Mouse (Mus musculus): ENCODE results near the gene Fam53a. TPM values are rescaled to one million over a fixed set of nuclear protein-coding genes. Genes with fewer than 3 reads are reported as not detected.

The Fam53a gene
- total and polyA plus RNA-seq, 3 experiments: 43.6 to 62.8 TPM; not detected in 1

GRCm38 (mm10) chr5:33651541-33651920, 22.1 kb upstream of the Fam53a start:
- DNase-seq (ENCODE audit: low read depth, low spot score): no peak
- H3K4me1 ChIP-seq (ENCODE audit: control insufficient read depth in 1 of 2, insufficient read depth in 2 of 2, low read length in 2 of 2): peaks cover 4 to 17% of the 10 kb centered on the region in 2 experiments
- H3K4me3 ChIP-seq (ENCODE audit: control insufficient read depth in 1 of 2, insufficient read depth in 1 of 2, low read depth in 2 of 2, low read length in 2 of 2): peak overlapping the region; percentile 40 to 79
- H3K36me3 ChIP-seq (ENCODE audit: control insufficient read depth in 1 of 2, insufficient read depth in 2 of 2, low read length in 2 of 2): peaks cover 17 to 48% of the 10 kb centered on the region in 2 experiments
- TF ChIP-seq SIN3A (IDR thresholded peaks at IDR 0.05; ENCODE audit: low read length): no peak
- TF ChIP-seq BHLHE40 (IDR thresholded peaks at IDR 0.05; ENCODE audit: borderline replicate concordance, low read depth, low read length): no peak
- no peak for TF ChIP-seq POLR2A (IDR thresholded peaks at IDR 0.05; ENCODE audit: control insufficient read depth in 1 of 2, insufficient read depth in 1 of 2, low read depth in 1 of 2, low read length in 2 of 2, poor library complexity in 1 of 2)
- TF ChIP-seq GABPA (IDR thresholded peaks at IDR 0.05; ENCODE audit: low read depth, low read length): no peak
- no peak for TF ChIP-seq USF1 (IDR thresholded peaks at IDR 0.05; ENCODE audit: low read depth, low read length)
- no peak for TF ChIP-seq TCF12 (IDR thresholded peaks at IDR 0.05; ENCODE audit: low read depth, low read length)
- no peak for TF ChIP-seq NELFE (IDR thresholded peaks at IDR 0.05; ENCODE audit: low read depth, low read length)
- no peak for TF ChIP-seq E2F4 (IDR thresholded peaks at IDR 0.05; ENCODE audit: borderline replicate concordance, low read depth, low read length)
- no peak for TF ChIP-seq CHD2 (IDR thresholded peaks at IDR 0.05; ENCODE audit: low read length)
- TF ChIP-seq MAFK (IDR thresholded peaks at IDR 0.05; ENCODE audit: borderline replicate concordance, low read depth, low read length): no peak
- TF ChIP-seq MXI1 (IDR thresholded peaks at IDR 0.05; ENCODE audit: low read depth, low read length): no peak
- no peak for TF ChIP-seq MAZ (IDR thresholded peaks at IDR 0.05; ENCODE audit: low read depth, low read length)
- TF ChIP-seq RCOR1 (IDR thresholded peaks at IDR 0.05; ENCODE audit: low read depth, low read length): no peak
- no peak for TF ChIP-seq USF2 (IDR thresholded peaks at IDR 0.05; ENCODE audit: borderline replicate concordance in 1 of 2, insufficient read depth in 1 of 2, low read depth in 1 of 2, low read length in 2 of 2)
- H3K9ac ChIP-seq (ENCODE audit: control insufficient read depth, low read depth, low read length, poor library complexity, severe bottlenecking): peak overlapping the region; percentile 88
- no peaks in the 10 kb centered on the region for H3K27me3 ChIP-seq (ENCODE audit: control insufficient read depth in 1 of 2, insufficient read depth in 2 of 2, low read length in 2 of 2)
- peaks cover 55% of the 10 kb centered on the region for H3K79me2 ChIP-seq (ENCODE audit: control insufficient read depth, insufficient read depth, low read length, poor library complexity)
- no peaks in the 10 kb centered on the region for H3K9me3 ChIP-seq (replicated peaks; ENCODE audit: insufficient read depth, low read length)
- peak overlapping the region; percentile 88 for H3K27ac ChIP-seq (ENCODE audit: control insufficient read depth, low read depth, low read length)

- H3K27ac ChIP-seq (ENCODE audit: control insufficient read depth, low read depth, low read length): peak overlapping the region; percentile 88
- TF ChIP-seq BHLHE40 (IDR thresholded peaks at IDR 0.05; ENCODE audit: borderline replicate concordance, low read depth, low read length): no peak
- TF ChIP-seq GATA1 (IDR thresholded peaks at IDR 0.05; ENCODE audit: low read depth, low read length): peak; percentile 62
- TF ChIP-seq TBP (IDR thresholded peaks at IDR 0.05; ENCODE audit: low read depth, low read length): 0 out of 2 replicates have a peak, but pooled peaks have one; percentile 2
- TF ChIP-seq UBTF (IDR thresholded peaks at IDR 0.05; ENCODE audit: borderline replicate concordance, insufficient read depth, low read depth, low read length): no peak
- no peak for TF ChIP-seq RCOR1 (IDR thresholded peaks at IDR 0.05; ENCODE audit: low read depth, low read length)
- no peak for TF ChIP-seq MYC (IDR thresholded peaks at IDR 0.05; ENCODE audit: low read depth, low read length)
- TF ChIP-seq CHD1 (IDR thresholded peaks at IDR 0.05; ENCODE audit: low read depth, low read length): no peak
- TF ChIP-seq SIN3A (IDR thresholded peaks at IDR 0.05; ENCODE audit: low read length): no peak
- TF ChIP-seq EP300 (IDR thresholded peaks at IDR 0.05; ENCODE audit: low read depth in 1 of 2, low read length in 2 of 2): no peak
- no peak for TF ChIP-seq ETS1 (IDR thresholded peaks at IDR 0.05; ENCODE audit: low read depth, low read length)
- peaks cover 20 to 45% of the 10 kb centered on the region in 2 experiments for H3K36me3 ChIP-seq (ENCODE audit: control insufficient read depth in 1 of 2, insufficient read depth in 2 of 2, low read length in 2 of 2)
- H3K4me1 ChIP-seq (ENCODE audit: control insufficient read depth in 1 of 2, insufficient read depth in 2 of 2, low read length in 2 of 2): peaks cover 4 to 13% of the 10 kb centered on the region in 2 experiments
- H3K27me3 ChIP-seq (ENCODE audit: control insufficient read depth in 1 of 2, insufficient read depth in 2 of 2, low read length in 2 of 2): no peaks in the 10 kb centered on the region
- peak overlapping the region; percentile 88 for H3K9ac ChIP-seq (ENCODE audit: control insufficient read depth, low read depth, low read length, poor library complexity, severe bottlenecking)
- DNase-seq (ENCODE audit: low read depth, low spot score): peak; percentile 70
- H3K79me2 ChIP-seq (ENCODE audit: control insufficient read depth, insufficient read depth, low read length, poor library complexity): peaks cover 53% of the 10 kb centered on the region
- no peaks in the 10 kb centered on the region for H3K9me3 ChIP-seq (replicated peaks; ENCODE audit: insufficient read depth, low read length)
- H3K4me3 ChIP-seq (ENCODE audit: control insufficient read depth in 1 of 2, insufficient read depth in 1 of 2, low read depth in 2 of 2, low read length in 2 of 2): peak overlapping the region; percentile 40 to 79
Measured at GRCm38 (mm10) chr5:33651017-33651416, 21.6 kb upstream of the Fam53a start.

All from MEL (cell line).